Mouse (Mus musculus) heart, embryonic 16.5 days (tissue): Measurements from ENCODE around the gene Cox11. TPM values are rescaled to one million over a fixed set of nuclear protein-coding genes. Genes with fewer than 3 reads are reported as not detected.

Experiments used
- ATAC-seq: fragments of 200-750 bp; cut with Nextera tagmentation; replicated peaks from 2 replicates; pipeline ENCODE4 v1.8.0; 2017; ENCODE audit warnings: moderate number of reproducible peaks; ENCODE audit not compliant: insufficient read depth, low FRiP score; ENCODE audit errors: extremely low read depth
- H3K27ac ChIP-seq: fragments of 300-500 bp; sonication (generic); 2 replicates; pipeline ENCODE4 v1.5.1; 2014; ENCODE audit warnings: mild to moderate bottlenecking, low read length, control low read depth, moderate library complexity
- H3K27me3 ChIP-seq: fragments of 300-500 bp; sonication (generic); 2 replicates; pipeline ENCODE4 v1.6.1; 2014; ENCODE audit warnings: low read length, mixed read lengths; ENCODE audit not compliant: control insufficient read depth, insufficient read depth
- H3K36me3 ChIP-seq: fragments of 300-500 bp; sonication (generic); 2 replicates; pipeline ENCODE4 v1.6.1; 2014; ENCODE audit not compliant: control insufficient read depth, insufficient read depth
- H3K4me1 ChIP-seq: fragments of 300-500 bp; sonication (generic); 2 replicates; pipeline ENCODE4 v1.6.1; 2014; ENCODE audit warnings: low read length, mixed read lengths; ENCODE audit not compliant: control insufficient read depth, insufficient read depth
- H3K4me2 ChIP-seq: fragments of 300-500 bp; sonication (generic); 2 replicates; pipeline ENCODE4 v1.6.1; 2014; ENCODE audit warnings: low read depth, mild to moderate bottlenecking, control low read depth, low read length
- H3K4me3 ChIP-seq: fragments of 300-500 bp; sonication (generic); 2 replicates; pipeline ENCODE4 v1.5.1; 2014; ENCODE audit warnings: mild to moderate bottlenecking, control low read depth, low read length
- H3K9ac ChIP-seq: fragments of 300-500 bp; sonication (generic); 2 replicates; pipeline ENCODE4 v1.6.1; 2014; ENCODE audit warnings: low read length, control low read depth
- H3K9me3 ChIP-seq: fragments of 300-500 bp; sonication (generic); replicated peaks from 2 replicates; pipeline ENCODE4 v1.6.1; 2016; ENCODE audit warnings: low read length; ENCODE audit not compliant: control insufficient read depth
- WGBS: fragments of 180-500 bp; shearing (Covaris S2); extraction: QIAGEN DNeasy Blood & Tissue Kit; methylation state at CpG from one replicate; pipeline ENCODE4 v1.1.7; 2014; 5-methylcytosine and 5-hydroxymethylcytosine counted together
- polyA plus RNA-seq: library from polyadenylated mRNA; unstranded; fragments of >200 nt; fragmentation: Nextera tagmentation; extraction: Ambion mirVana; gene quantifications from 2 replicates; pipeline ENCODE4 v1.2.1, GENCODE M21; 2015

The Cox11 gene
- 40.4 and 41.0 TPM in 2 replicates for polyA plus RNA-seq

GRCm38 (mm10) chr11:90637440-90638311 lies at the start of gene Cox11, which contains the start of gene Stxbp4:
Gene Cox11 (plus strand): TSS chr11:90638173.
Gene Stxbp4 (minus strand): TSS chr11:90638084.
- Histone ChIP-seq H3K4me2 (peak within 1 kb of the TSS; percentile 83), H3K27ac (peak within 1 kb of the TSS; percentile 95), H3K9ac (peak within 1 kb of the TSS; percentile 98), H3K36me3 (peaks cover 2% of the 10 kb centered on the region; the same call in 1 of the 2 replicates), H3K9me3 (no peaks in the 10 kb centered on the region), H3K27me3 (no peaks in the 10 kb centered on the region), H3K4me1 (peaks cover 14% of the 10 kb centered on the region), H3K4me3 (peak within 1 kb of the TSS; percentile 100)
- ATAC-seq: peak; percentile 96
- under 1% methylated on average over 47 of the region's 48 CpGs for WGBS

- no peak overlapping the region for H3K4me3 ChIP-seq
- no peak overlapping the region for H3K9ac ChIP-seq
- H3K4me1 ChIP-seq: no peaks in the 10 kb centered on the region
- no peak overlapping the region for H3K27ac ChIP-seq
- H3K36me3 ChIP-seq: peaks cover 12% of the 10 kb centered on the region
- WGBS: 85% methylated on average over 1 of the region's 1 CpGs
- no peaks in the 10 kb centered on the region for H3K27me3 ChIP-seq
- no peak overlapping the region for H3K4me2 ChIP-seq
- ATAC-seq: no peak
- H3K9me3 ChIP-seq: no peaks in the 10 kb centered on the region
These were observed 47.0 kb upstream of the Cox11 start for GRCm38 (mm10) chr11:90590996-90591395.

DNA sequence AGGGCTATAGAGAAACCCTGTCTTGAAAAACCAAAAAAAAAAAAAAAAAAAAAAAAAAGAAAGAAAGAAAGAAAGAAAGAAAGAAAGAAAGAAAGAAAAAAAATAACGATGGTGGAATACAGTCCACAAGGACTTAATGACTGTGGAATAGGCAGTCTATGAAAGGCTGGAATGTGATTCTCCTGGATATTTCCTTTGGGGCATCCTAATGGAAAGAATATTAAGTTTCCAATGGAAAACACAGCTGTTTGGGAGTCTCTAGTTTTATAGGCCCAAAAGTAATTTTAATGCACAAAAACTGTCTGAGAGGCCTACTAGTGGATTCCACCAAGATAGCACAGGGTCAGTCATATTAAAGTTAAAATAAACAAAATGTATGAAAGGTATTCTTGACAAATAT lies 42.1 kb upstream of the Cox11 start:
- H3K27ac ChIP-seq: no peak overlapping the region
- no peak overlapping the region for H3K4me2 ChIP-seq
- H3K36me3 ChIP-seq: peaks cover 12% of the 10 kb centered on the region
- H3K9ac ChIP-seq: no peak overlapping the region
- H3K9me3 ChIP-seq: no peaks in the 10 kb centered on the region
- H3K4me3 ChIP-seq: no peak overlapping the region
- no peak for ATAC-seq
- no peaks in the 10 kb centered on the region for H3K27me3 ChIP-seq
- 90% methylated on average over 1 of the region's 1 CpGs for whole genome bisulfite sequencing
- H3K4me1 ChIP-seq: no peaks in the 10 kb centered on the region

DNA sequence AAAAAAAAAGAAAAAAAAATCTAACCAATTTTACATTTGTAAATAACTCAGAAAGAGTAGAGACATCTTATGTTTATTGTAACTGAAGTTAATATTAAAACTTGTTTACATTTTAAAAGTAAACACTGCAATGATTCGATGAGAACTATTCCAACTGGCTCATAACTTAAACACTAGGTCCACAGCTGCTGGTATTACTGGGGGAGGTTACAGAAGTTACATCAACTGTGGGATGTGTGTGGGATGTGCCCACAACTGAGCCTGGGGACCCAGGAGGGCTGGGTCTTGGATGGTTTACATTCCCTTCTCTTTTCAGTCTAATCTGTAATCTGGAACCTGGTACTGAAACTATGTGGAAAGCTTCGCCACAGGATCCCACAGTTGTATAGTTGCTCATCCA lies 34.9 kb upstream of the Cox11 start:
- H3K27me3 ChIP-seq: no peaks in the 10 kb centered on the region
- no peak for ATAC-seq
- H3K9ac ChIP-seq: no peak overlapping the region
- no peak overlapping the region for H3K4me3 ChIP-seq
- no peaks in the 10 kb centered on the region for H3K4me1 ChIP-seq
- H3K9me3 ChIP-seq: no peaks in the 10 kb centered on the region
- peaks cover 2% of the 10 kb centered on the region; the same call in 1 of the 2 replicates for H3K36me3 ChIP-seq
- no peak overlapping the region for H3K27ac ChIP-seq
- H3K4me2 ChIP-seq: no peak overlapping the region
- 87% methylated on average over 2 of the region's 2 CpGs for WGBS

- Histone ChIP-seq H3K9ac (no peak overlapping the region), H3K27ac (no peak overlapping the region), H3K9me3 (no peaks in the 10 kb centered on the region), H3K4me1 (peaks cover 5% of the 10 kb centered on the region), H3K36me3 (no peaks in the 10 kb centered on the region; the same call in 1 of the 2 replicates), H3K4me3 (no peak overlapping the region), H3K4me2 (no peak overlapping the region), H3K27me3 (no peaks in the 10 kb centered on the region)
- ATAC-seq: no peak
These were observed 25.9 kb upstream of the Cox11 start for GRCm38 (mm10) chr11:90612118-90612517.

- no peak overlapping the region for H3K4me2 ChIP-seq
- no peak overlapping the region for H3K27ac ChIP-seq
- H3K27me3 ChIP-seq: no peaks in the 10 kb centered on the region
- H3K9ac ChIP-seq: no peak overlapping the region
- H3K9me3 ChIP-seq: no peaks in the 10 kb centered on the region
- 55% methylated on average over 6 of the region's 6 CpGs for WGBS
- no peaks in the 10 kb centered on the region for H3K36me3 ChIP-seq
- ATAC-seq: no peak
- H3K4me3 ChIP-seq: no peak overlapping the region
- peaks cover 5% of the 10 kb centered on the region for H3K4me1 ChIP-seq
These were observed 23.2 kb upstream of the Cox11 start for GRCm38 (mm10) chr11:90614743-90615142.

DNA sequence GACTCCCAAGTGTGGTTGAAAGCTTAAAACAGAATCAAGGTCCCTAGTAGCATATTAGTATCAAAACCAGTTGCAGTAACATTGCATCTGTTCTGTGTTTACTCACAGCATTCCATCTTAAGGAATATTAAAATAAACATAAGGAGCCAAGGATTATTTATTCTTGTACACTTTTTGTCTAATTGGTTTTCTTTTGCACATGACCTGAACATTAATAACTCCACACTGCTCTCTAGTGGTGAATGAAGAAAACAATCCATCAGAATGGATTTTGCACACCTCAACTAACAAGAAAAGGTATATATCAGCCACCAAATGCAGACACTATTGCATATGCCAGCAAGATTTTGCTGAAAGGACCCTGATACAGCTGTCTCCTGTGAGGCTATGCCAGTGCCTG lies 21.5 kb upstream of the Cox11 start:
- Histone ChIP-seq H3K27ac (no peak overlapping the region), H3K4me3 (no peak overlapping the region), H3K9ac (no peak overlapping the region), H3K9me3 (no peaks in the 10 kb centered on the region), H3K27me3 (no peaks in the 10 kb centered on the region), H3K4me2 (no peak overlapping the region), H3K4me1 (peaks cover 5% of the 10 kb centered on the region), H3K36me3 (no peaks in the 10 kb centered on the region)
- no peak for ATAC-seq

- Histone ChIP-seq H3K4me1 (no peaks in the 10 kb centered on the region), H3K4me3 (no peak overlapping the region), H3K36me3 (no peaks in the 10 kb centered on the region), H3K27ac (no peak overlapping the region), H3K4me2 (no peak overlapping the region), H3K9me3 (no peaks in the 10 kb centered on the region), H3K27me3 (no peaks in the 10 kb centered on the region), H3K9ac (no peak overlapping the region)
- no peak for ATAC-seq
- WGBS: 88% methylated on average over 12 of the region's 12 CpGs
These were observed 15.9 kb upstream of the Cox11 start for GRCm38 (mm10) chr11:90622044-90622443.

DNA sequence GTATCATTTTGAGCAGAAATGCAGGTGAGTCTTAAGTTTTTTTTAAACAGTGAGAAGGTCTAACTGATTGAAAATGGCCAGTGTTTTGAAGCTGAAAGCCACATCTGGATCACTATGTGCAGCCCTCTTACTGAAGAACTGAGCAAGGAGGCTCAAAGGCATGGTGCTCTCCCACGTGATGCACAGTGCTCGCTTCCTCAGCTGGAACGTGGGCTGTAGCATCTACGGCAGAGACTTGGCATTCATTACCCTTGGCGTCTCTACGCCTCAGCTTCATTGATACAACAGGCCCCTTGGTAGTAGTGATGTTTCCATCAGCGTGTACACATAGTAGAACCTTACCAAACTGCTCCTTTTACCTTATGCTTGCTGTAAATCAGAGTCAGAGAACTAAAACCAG lies 15.5 kb upstream of the Cox11 start:
- no peaks in the 10 kb centered on the region for H3K9me3 ChIP-seq
- H3K36me3 ChIP-seq: no peaks in the 10 kb centered on the region
- H3K27ac ChIP-seq: no peak overlapping the region
- 91% methylated on average over 7 of the region's 7 CpGs for WGBS
- H3K4me1 ChIP-seq: no peaks in the 10 kb centered on the region
- no peak overlapping the region for H3K9ac ChIP-seq
- no peak overlapping the region for H3K4me2 ChIP-seq
- H3K27me3 ChIP-seq: no peaks in the 10 kb centered on the region
- no peak for ATAC-seq
- H3K4me3 ChIP-seq: no peak overlapping the region
